Comparison of ENCODE assay signal across 19 mouse cellular contexts in the genomic region with DNA sequence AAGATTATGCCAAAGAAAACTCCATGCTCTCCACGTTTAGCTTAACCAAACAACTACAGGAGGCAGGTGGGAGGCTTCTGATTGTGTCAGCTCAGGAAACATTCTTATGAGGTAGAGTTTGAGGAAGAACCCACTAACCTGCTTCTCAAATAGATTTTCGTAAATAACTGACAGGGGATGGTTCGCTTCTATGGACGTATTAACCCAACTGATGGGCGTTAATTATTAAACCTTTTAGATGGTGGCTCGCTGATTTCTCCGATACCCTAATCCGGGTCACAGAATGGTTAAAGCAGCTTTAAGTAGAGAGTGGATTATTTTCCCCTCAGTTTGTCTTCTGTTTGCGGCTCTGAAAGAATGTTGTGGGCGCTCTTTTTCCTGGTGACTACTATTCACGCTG. TPM values are rescaled to one million over a fixed set of nuclear protein-coding genes. Genes with fewer than 3 reads are reported as not detected.
"Had no signal": no experiment of that assay in that cellular context is flagged by ENCODE, and none has a peak within 500 bp of the region (broad histone marks: within the 10 kb centered on the region; RNA-seq: fewer than 3 reads in every experiment).

No protein-coding gene starts in this region.

- H3K4me2 ChIP-seq: lung, embryonic 15.5 days; midbrain, embryonic 11.5 days; midbrain, embryonic 13.5 days; midbrain, embryonic 15.5 days; neural tube, embryonic 12.5 days; stomach, embryonic 15.5 days had no signal

- H3K4me1 ChIP-seq: lung, embryonic 15.5 days; midbrain, embryonic 13.5 days; midbrain, embryonic 15.5 days; neural tube, embryonic 12.5 days; stomach, embryonic 15.5 days had no signal

- H3K9me3 ChIP-seq: lung, embryonic 15.5 days; megakaryocyte, embryonic 14.5 days; midbrain, embryonic 13.5 days; midbrain, embryonic 15.5 days; neural tube, embryonic 12.5 days; stomach, embryonic 15.5 days had no signal

- H3K27me3 ChIP-seq: lung, embryonic 15.5 days; neural tube, embryonic 12.5 days; stomach, embryonic 15.5 days had no signal

- H3K9ac ChIP-seq: lung, embryonic 15.5 days; midbrain, embryonic 13.5 days; midbrain, embryonic 15.5 days; neural tube, embryonic 12.5 days; stomach, embryonic 15.5 days had no signal

- H3K36me3 ChIP-seq: lung, embryonic 15.5 days; midbrain, embryonic 13.5 days; midbrain, embryonic 15.5 days; neural tube, embryonic 12.5 days; stomach, embryonic 15.5 days had no signal

- DNase-seq: lung, postnatal 14 days; lung, postnatal 36 days; right cerebral cortex, postnatal 14 days; thymus, adult 2 months; thymus, postnatal 25 days; thymus, postnatal 4 days had no signal

- H3K27ac ChIP-seq: lung, embryonic 15.5 days; macrophage; midbrain, embryonic 13.5 days; midbrain, embryonic 15.5 days; neural tube, embryonic 12.5 days; stomach, embryonic 15.5 days; stomach, postnatal 0 days had no signal

- H3K4me3 ChIP-seq: lung, embryonic 15.5 days; megakaryocyte, embryonic 14.5 days; midbrain, embryonic 13.5 days; midbrain, embryonic 15.5 days; neural tube, embryonic 12.5 days; stomach, embryonic 15.5 days had no signal

- ATAC-seq: lung, postnatal 0 days; midbrain, embryonic 13.5 days; midbrain, embryonic 15.5 days had no signal

RNA-seq across cellular contexts. Expression of gene Cltrn, which starts 1.3 kb away (rescaled TPM):
- polyA plus RNA-seq: lung, postnatal 0 days; macrophage; midbrain, embryonic 11.5 days; midbrain, embryonic 13.5 days; midbrain, embryonic 15.5 days; neural tube, embryonic 14.5 days; spleen, adult 2 months; testis, adult 2 months; thymus, adult 2 months had no signal

RNA-seq across cellular contexts. Expression of gene Ace2, which starts 49.2 kb away (rescaled TPM):
- polyA plus RNA-seq: macrophage; neural tube, embryonic 12.5 days; spleen, adult 2 months had no signal
